Mouse (Mus musculus): ENCODE results near the gene 1700007K13Rik.

1700007K13Rik gene

GRCm38 (mm10) chr2:28469461-28469860 is 3.3 kb upstream of the 1700007K13Rik start:
- in situ Hi-C loops (cut with MseI, MboI), result no loop called here

GRCm38 (mm10) chr2:28468486-28469225 is 2.5 kb upstream of the 1700007K13Rik start:
- in situ Hi-C loops (cut with MseI, MboI), result no loop called here

DNA sequence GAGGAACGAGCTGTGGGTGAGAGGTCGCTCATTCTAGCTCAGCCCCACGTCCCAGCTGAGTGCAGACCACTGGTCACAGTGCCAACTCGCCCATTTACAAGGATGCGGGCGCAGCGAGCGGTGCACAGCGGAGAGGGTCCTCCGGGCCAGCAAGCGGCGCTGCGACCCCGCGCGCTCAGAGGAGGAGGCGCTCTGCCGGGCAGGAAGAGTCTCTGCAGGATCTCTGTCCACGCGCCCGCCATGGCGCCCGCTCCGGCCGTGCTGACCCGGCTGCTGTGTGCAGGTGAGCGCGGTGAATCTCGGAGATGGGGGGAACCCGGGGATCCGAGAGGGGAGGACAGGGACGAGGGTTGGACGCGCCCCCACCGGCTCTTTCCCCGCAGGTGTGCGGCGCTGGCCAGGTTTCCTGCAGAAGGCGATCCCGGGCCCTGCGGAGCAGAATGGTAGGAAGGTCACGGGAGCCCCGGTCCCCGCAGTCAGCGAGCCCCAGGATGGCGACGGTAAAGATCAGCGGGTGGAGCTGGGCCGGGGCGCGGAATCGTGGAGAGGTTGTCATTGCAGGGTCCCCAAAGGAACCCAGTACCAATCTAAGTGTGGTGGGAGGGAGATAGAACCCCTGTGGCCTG is 1.8 kb upstream of the 1700007K13Rik start, which contains the start of gene Mrps2:
Gene Mrps2, plus strand, starts transcription at position 207 of the 626 bp plus-strand sequence.
- in situ Hi-C loops (cut with MseI, MboI), result no loop called here

DNA sequence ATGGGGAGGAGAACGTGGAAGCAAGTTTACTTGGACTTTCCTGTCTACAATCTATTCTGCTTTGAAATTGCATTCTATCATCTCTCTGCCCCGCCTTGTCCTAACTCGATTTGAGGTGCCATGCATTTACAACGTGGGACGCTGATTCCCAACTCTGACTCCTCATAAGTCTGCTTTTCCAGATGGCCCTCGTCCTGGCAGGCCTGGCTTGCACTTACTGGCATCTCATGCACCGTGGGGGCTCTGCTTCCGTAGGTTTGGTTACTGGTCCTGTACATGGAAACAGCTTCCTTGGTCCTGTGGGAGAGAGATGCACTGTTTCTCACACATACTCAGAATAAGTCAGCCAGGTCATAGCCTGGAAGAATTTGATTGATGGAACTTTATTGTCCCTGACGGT is 1.2 kb downstream of the 1700007K13Rik start:
- in situ Hi-C loops (cut with MseI, MboI), result no loop called here

DNA sequence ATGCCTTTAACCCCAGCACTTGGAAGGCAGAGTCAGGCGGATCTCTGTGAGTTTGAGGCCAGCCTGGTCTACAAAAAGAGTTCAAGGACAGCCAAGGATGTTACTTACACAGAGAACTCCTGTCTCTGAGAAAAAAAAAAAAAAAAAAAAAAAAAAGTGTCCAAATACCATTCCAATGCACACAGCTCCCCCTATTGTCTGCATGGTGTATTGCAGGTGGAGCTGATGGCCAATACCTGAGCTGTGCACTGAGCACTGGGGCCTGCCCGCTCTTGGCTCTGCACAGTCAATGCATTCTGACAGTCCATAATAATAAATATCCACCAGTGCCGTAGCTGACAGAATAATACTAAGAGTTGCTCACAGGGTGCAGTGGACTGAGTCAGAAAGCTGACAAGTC is 2.2 kb downstream of the 1700007K13Rik start:
- in situ Hi-C loops (cut with MseI, MboI), result no loop called here

GRCm38 (mm10) chr2:28456616-28457015 is 9.5 kb downstream of the 1700007K13Rik start:
- in situ Hi-C loops (cut with MseI, MboI), result no loop called here

DNA sequence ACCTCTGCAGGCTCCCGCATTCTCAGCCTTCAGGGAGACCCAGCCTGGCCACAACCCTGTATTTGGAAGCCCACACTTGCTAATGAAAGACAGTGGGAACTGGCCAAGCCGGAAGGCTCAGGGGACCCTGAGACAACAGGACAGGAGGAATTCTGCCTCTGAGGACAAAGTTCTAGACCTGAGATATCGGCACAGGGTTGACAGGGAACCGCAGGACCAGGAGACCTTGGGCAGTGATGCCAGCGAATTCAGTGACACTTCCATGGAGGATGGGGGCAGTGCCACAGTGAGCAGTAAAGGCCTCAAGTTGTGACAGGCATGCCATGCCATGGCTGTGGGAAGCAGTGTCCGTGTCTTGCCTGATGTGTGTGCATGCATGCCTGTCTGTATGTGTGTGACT is 12.6 kb downstream of the 1700007K13Rik start:
- in situ Hi-C loops (cut with MseI, MboI), result no loop called here

DNA sequence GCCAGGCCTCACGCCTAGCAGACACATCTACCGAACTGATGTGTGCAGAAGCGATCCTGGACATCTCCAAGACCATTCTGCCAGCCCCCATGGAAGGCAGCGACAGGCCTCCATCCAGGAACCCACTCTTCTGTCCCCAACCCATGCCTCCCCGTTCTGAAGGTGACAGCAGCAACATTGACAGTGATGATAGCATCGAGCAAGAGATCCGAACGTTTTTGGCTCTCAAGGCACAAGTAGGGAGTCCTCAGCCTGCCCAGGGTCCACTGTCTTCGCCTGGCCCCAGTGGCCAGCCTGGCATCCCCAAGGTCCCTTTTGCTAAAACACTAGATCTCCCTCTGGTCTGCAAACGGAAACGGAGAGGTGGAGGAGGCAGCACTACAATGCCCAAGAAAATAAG is 14.5 kb downstream of the 1700007K13Rik start:
- in situ Hi-C loops (cut with MseI, MboI), result no loop called here

DNA sequence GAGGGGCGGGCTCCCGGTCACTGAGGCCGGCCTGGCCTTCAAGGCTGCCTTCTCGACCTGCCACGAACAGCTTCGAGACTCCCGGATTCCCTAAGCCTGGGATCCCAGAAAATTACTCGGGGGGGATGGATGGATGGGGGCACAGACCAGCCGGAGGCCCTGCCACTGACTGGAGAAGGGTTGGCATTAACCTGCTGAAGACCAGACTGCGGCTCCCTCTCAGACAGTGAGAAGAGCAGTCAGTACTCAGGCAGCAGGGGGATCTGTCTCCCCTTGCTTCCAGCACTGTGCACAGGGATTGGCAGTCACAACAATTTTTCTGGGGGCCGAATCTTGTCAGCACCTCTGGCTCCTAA is 18.8 kb downstream of the 1700007K13Rik start:
- in situ Hi-C loops (cut with MseI, MboI), result no loop called here

DNA sequence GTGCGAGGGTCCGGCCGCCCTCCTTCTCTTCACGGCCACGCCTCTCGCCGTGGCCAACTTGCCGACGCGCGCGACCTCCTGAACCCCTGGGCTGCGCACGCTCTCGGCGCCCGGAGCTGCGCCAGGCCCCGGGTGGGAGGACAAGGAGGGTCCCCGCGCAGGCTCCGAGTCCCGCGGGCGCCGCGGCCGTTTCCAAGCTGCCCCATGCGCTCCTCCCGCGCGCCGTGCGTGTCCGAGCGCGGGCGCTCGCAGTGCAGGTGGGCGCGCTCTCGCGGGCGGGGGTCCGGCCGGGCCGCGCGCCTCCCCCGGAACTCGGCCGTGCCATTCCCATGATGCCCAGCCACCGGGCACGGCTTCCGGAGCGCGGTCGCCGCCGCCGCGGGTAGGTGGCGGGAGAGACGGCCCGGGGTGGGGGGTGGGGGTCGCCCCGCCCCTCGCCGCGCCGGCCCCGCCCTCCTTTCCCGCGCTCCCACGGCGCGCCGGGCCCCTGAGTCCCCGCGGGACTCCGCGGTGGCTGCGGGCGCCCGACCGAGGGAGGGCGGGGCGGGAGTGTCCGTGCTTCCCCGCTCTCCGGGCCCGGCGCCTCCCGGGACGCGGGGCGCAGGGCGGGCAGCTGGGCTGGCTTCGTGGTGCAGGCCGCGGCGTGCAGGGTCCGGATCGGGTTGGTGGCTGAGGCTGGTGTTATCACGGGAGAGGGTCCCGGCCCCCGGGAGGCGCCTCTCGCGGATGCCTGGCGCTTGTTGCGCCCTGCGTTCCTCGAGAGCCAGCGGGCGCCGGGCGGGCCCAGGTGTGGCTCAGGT is 19.4 kb downstream of the 1700007K13Rik start, which contains the start of gene Ppp1r26:
Gene Ppp1r26, plus strand, starts transcription at position 286 of the 800 bp plus-strand sequence.
- in situ Hi-C loops (cut with MseI, MboI), result no loop called here

GRCm38 (mm10) chr2:28446181-28446514 is 20.0 kb downstream of the 1700007K13Rik start:
- in situ Hi-C loops (cut with MseI, MboI), result no loop called here

DNA sequence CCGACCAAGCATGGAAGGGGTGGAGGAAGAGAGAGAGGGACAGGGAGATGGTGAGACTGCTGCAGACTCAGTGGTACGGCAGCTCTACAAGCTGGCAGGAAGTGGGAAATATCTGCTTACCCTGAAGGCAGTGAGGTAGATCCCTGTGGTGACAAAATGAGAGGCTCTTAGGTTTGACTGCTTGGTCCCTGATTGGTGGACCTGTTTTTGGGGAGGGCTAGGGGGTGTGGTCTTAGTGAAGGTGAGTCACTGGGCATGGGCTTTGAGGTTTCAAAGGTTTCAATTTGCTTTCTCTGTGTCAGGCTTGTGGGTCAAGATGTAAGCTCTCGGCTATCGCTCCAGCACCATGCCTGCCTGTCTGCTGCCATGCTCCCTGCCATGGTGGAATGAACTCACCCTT is 21.1 kb downstream of the 1700007K13Rik start:
- in situ Hi-C loops (cut with MseI, MboI), result no loop called here

- in situ Hi-C loops (cut with MseI, MboI), result no loop called here
Measured at GRCm38 (mm10) chr2:28440842-28441241, 25.3 kb downstream of the 1700007K13Rik start.

- in situ Hi-C loops (cut with MseI, MboI), result no loop called here
Measured at GRCm38 (mm10) chr2:28435401-28435800, 30.7 kb downstream of the 1700007K13Rik start.

DNA sequence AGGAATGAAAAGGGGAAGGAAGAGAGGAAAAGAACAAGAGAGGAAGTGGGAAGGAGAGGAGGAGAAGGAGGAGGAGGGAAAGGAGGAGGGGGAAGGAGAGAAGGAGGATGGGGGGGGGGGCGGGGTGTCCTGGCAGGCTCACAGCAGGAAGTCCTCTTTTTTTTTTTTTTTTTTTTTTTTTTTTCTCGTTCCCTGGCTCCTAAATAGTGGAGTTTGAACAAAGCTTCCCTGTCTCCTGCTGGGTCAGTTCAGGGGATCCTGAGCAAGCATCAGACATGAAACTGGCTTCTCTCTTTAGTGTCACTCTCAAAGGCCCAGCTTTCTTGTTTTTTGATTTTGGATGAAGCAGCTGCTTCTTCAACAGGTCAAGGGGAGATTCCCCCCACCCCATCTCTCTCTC is 32.6 kb downstream of the 1700007K13Rik start:
- in situ Hi-C loops (cut with MseI, MboI), result no loop called here

GRCm38 (mm10) chr2:28432811-28433210 is 33.3 kb downstream of the 1700007K13Rik start:
- in situ Hi-C loops (cut with MseI, MboI), result no loop called here

DNA sequence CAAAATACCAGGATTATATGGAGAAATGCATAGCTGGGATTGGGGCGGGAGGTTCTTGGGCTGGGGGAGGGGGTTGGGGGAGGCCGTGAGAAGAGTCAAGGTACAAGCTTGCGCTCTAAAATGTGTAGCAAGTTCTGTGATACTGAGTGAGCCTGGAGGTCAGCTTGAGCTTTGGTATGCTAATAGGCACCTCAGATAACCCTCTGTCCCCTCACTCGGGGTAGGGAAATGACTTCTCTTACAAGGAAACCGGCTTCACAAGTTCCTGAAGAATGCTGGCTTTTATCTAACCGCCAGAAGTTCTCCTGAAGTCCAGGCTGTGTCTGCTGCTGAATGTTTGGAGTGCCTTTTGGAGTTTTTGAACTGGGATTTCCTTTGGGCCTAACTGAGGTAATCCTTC is 35.3 kb downstream of the 1700007K13Rik start:
- in situ Hi-C loops (cut with MseI, MboI), result no loop called here

DNA sequence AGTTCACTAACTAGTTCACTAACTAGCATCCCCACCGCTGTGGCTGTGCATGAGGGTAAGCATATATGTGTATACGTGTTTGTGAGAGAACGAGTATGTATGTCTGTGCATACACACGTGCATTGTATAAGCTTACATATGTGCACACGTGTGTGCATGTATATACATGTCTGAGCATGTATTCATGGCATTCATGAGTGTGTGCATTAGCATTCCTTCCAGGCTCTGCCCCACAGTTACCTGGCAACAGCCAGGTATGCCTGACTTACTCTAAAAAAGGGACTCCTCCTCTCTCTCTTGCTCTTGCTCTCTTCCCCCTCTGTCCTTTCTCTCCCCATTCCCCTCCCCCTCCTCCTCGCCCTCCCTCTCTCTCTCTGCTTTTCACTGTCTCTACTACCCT is 38.9 kb downstream of the 1700007K13Rik start:
- in situ Hi-C loops (cut with MseI, MboI), result no loop called here

- in situ Hi-C loops (cut with MseI, MboI), result loop anchor here in 1 of 2 experiments (5.0 kb wide), 1 partner anchor 221 kb away; no protein-coding TSS in a partner anchor
Measured at GRCm38 (mm10) chr2:28423167-28423566, 43.0 kb downstream of the 1700007K13Rik start.

GRCm38 (mm10) chr2:28419898-28420297 is 46.2 kb downstream of the 1700007K13Rik start:
- in situ Hi-C loops (cut with MseI, MboI), result loop anchor here (5.0 to 10.0 kb wide), 2 partner anchors 115 to 218 kb away; no protein-coding TSS in a partner anchor

GRCm38 (mm10) chr2:28418034-28418433 is 48.1 kb downstream of the 1700007K13Rik start:
- in situ Hi-C loops (cut with MseI, MboI), result loop anchor here in 1 of 2 experiments (5.0 to 10.0 kb wide), 2 partner anchors 113 to 216 kb away; no protein-coding TSS in a partner anchor

GRCm38 (mm10) chr2:28416511-28416910 is 49.6 kb downstream of the 1700007K13Rik start:
- in situ Hi-C loops (cut with MseI, MboI), result loop anchor here in 1 of 2 experiments (5.0 to 10.0 kb wide), 2 partner anchors 112 to 214 kb away; no protein-coding TSS in a partner anchor

Measured in mouse trophoblast stem cell (cell line).